Mouse (Mus musculus) liver, embryonic 11.5 days (tissue): Measurements from ENCODE around the gene Thada. TPM values are rescaled to one million over a fixed set of nuclear protein-coding genes. Genes with fewer than 3 reads are reported as not detected.
A peak's percentile ranks its signal among the peaks of the same experiment; 100 is the strongest.

ENCODE experiments used
- ATAC-seq: fragments of 200-750 bp; cut with Nextera tagmentation; replicated peaks from 2 replicates; pipeline ENCODE4 v1.8.0; 2017; ENCODE audit warnings: moderate number of reproducible peaks, mild to moderate bottlenecking, moderate TSS enrichment, moderate library complexity; ENCODE audit not compliant: low FRiP score
- DNase-seq: peaks from one replicate; pipeline ENCODE4 v3.0.0-alpha.2; 2017; ENCODE audit warnings: low spot score
- H3K27ac ChIP-seq: fragments of 300-500 bp; sonication (generic); 2 replicates; pipeline ENCODE4 v1.5.1; 2014; ENCODE audit warnings: mild to moderate bottlenecking, low read depth, low read length, control low read depth
- H3K27me3 ChIP-seq: fragments of 300-500 bp; sonication (generic); replicated peaks from 2 replicates; pipeline ENCODE4 v1.6.1; 2014; ENCODE audit warnings: low read length, mixed read lengths; ENCODE audit not compliant: control insufficient read depth, insufficient read depth
- H3K36me3 ChIP-seq: fragments of 300-500 bp; sonication (generic); 2 replicates; pipeline ENCODE4 v1.6.1; 2014; ENCODE audit warnings: mild to moderate bottlenecking, low read length, moderate library complexity, mixed read lengths; ENCODE audit not compliant: control insufficient read depth, insufficient read depth
- H3K4me1 ChIP-seq: fragments of 300-500 bp; sonication (generic); replicated peaks from 2 replicates; pipeline ENCODE4 v1.6.1; 2014; ENCODE audit warnings: low read length, mixed read lengths; ENCODE audit not compliant: control insufficient read depth, insufficient read depth
- H3K4me2 ChIP-seq: fragments of 300-500 bp; sonication (generic); 2 replicates; pipeline ENCODE4 v1.6.1; 2014; ENCODE audit warnings: mild to moderate bottlenecking, control low read depth, moderate library complexity
- H3K4me3 ChIP-seq: fragments of 300-500 bp; sonication (generic); 2 replicates; pipeline ENCODE4 v1.5.1; 2014; ENCODE audit warnings: low read depth, low read length, control low read depth
- H3K9ac ChIP-seq: fragments of 300-500 bp; sonication (generic); 2 replicates; pipeline ENCODE4 v1.6.1; 2014; ENCODE audit warnings: low read depth, low read length, control low read depth
- H3K9me3 ChIP-seq: fragments of 300-500 bp; sonication (generic); 2 replicates; pipeline ENCODE4 v1.6.1; 2016; ENCODE audit warnings: low read length, inconsistent platforms, mixed read lengths; ENCODE audit not compliant: control insufficient read depth
- WGBS: fragments of 180-500 bp; shearing (Covaris S2); extraction: QIAGEN DNeasy Blood & Tissue Kit; methylation state at CpG from one replicate; pipeline ENCODE4 v1.1.7; 2014; 5-methylcytosine and 5-hydroxymethylcytosine counted together
- polyA plus RNA-seq: library from polyadenylated mRNA; unstranded; fragments of >200 nt; fragmentation: Nextera tagmentation; extraction: Ambion mirVana; gene quantifications from 2 replicates; pipeline ENCODE4 v1.2.1, GENCODE M21; 2014

Thada gene
- polyA plus RNA-seq, 1 experiment from 2014 or later = 12.3 TPM

GRCm38 (mm10) chr17:84145826-84146287 is 320.1 kb downstream of the Thada start:
- Histone ChIP-seq H3K9ac (peak overlapping the region; percentile 68), H3K27me3 (no peaks in the 10 kb centered on the region), H3K36me3 (no peaks in the 10 kb centered on the region), H3K4me2 (peak overlapping the region; percentile 74), H3K27ac (peak overlapping the region; percentile 99), H3K4me3 (no peak overlapping the region), H3K9me3 (no peaks in the 10 kb centered on the region), H3K4me1 (peaks cover 94% of the 10 kb centered on the region)
- ATAC-seq (no peak), DNase-seq (no peak)
- WGBS = 11% methylated on average over 10 of the region's 10 CpGs

- Histone ChIP-seq H3K4me2 (peak overlapping the region; percentile 74), H3K27ac (peak overlapping the region; percentile 99), H3K4me3 (no peak overlapping the region), H3K36me3 (no peaks in the 10 kb centered on the region), H3K9me3 (no peaks in the 10 kb centered on the region), H3K27me3 (no peaks in the 10 kb centered on the region), H3K4me1 (peaks cover 94% of the 10 kb centered on the region), H3K9ac (peak overlapping the region; percentile 68)
- WGBS = 47% methylated on average over 5 of the region's 5 CpGs
- DNase-seq = no peak
- ATAC-seq = no peak
Measured at GRCm38 (mm10) chr17:84144762-84145599, 321.0 kb downstream of the Thada start.

- ATAC-seq (no peak), DNase-seq (no peak)
- Histone ChIP-seq H3K4me2 (no peak overlapping the region), H3K4me3 (no peak overlapping the region), H3K4me1 (peaks cover 89% of the 10 kb centered on the region), H3K27me3 (no peaks in the 10 kb centered on the region), H3K9me3 (no peaks in the 10 kb centered on the region), H3K36me3 (no peaks in the 10 kb centered on the region), H3K9ac (no peak overlapping the region), H3K27ac (no peak overlapping the region)
- WGBS = 84% methylated on average over 3 of the region's 3 CpGs
Measured at GRCm38 (mm10) chr17:84144130-84144529, 321.9 kb downstream of the Thada start.

- no peaks in the 10 kb centered on the region for H3K27me3 ChIP-seq
- no peak overlapping the region for H3K4me2 ChIP-seq
- no peak overlapping the region for H3K4me3 ChIP-seq
- peak overlapping the region; percentile 2; the same call in 1 of the 2 replicates for H3K27ac ChIP-seq
- H3K9me3 ChIP-seq = no peaks in the 10 kb centered on the region
- H3K4me1 ChIP-seq = peaks cover 85% of the 10 kb centered on the region
- ATAC-seq = no peak
- H3K36me3 ChIP-seq = no peaks in the 10 kb centered on the region
- WGBS = 48% methylated on average over 12 of the region's 12 CpGs
- no peak for DNase-seq
- H3K9ac ChIP-seq = no peak overlapping the region
Measured at GRCm38 (mm10) chr17:84143219-84143844, 322.7 kb downstream of the Thada start.

- no peak overlapping the region for H3K4me2 ChIP-seq
- H3K9me3 ChIP-seq = no peaks in the 10 kb centered on the region
- peak overlapping the region; percentile 66; the same call in 1 of the 2 replicates for H3K27ac ChIP-seq
- no peaks in the 10 kb centered on the region for H3K36me3 ChIP-seq
- 74% methylated on average over 6 of the region's 6 CpGs for WGBS
- no peak overlapping the region for H3K4me3 ChIP-seq
- H3K27me3 ChIP-seq = no peaks in the 10 kb centered on the region
- H3K9ac ChIP-seq = peak overlapping the region; percentile 3; the same call in 1 of the 2 replicates
- ATAC-seq (no peak), DNase-seq (no peak)
- H3K4me1 ChIP-seq = peaks cover 82% of the 10 kb centered on the region
Measured at GRCm38 (mm10) chr17:84141691-84142090, 324.3 kb downstream of the Thada start.

GRCm38 (mm10) chr17:84140822-84141507 is 325.0 kb downstream of the Thada start:
- 47% methylated on average over 10 of the region's 10 CpGs for WGBS
- no peak for DNase-seq

More at GRCm38 (mm10) chr17:84140822-84141507, 325.0 kb downstream of the Thada start:
- Histone ChIP-seq H3K4me3 (no peak overlapping the region), H3K36me3 (no peaks in the 10 kb centered on the region), H3K27me3 (no peaks in the 10 kb centered on the region), H3K4me2 (no peak overlapping the region), H3K4me1 (peaks cover 81% of the 10 kb centered on the region), H3K27ac (peak overlapping the region; percentile 66; the same call in 1 of the 2 replicates), H3K9me3 (no peaks in the 10 kb centered on the region), H3K9ac (peak overlapping the region; percentile 3; the same call in 1 of the 2 replicates)
- no peak for ATAC-seq

Other genes with a start within 250 kb of the Thada start
- gene Plekhh2, start 45.7 kb upstream of the Thada start, polyA plus RNA-seq = 2.1 and 2.4 TPM in 2 replicates
- gene Dync2li1, start 160.3 kb upstream of the Thada start, polyA plus RNA-seq = 7.1 and 8.9 TPM in 2 replicates
- gene Abcg8, start 210.1 kb upstream of the Thada start, polyA plus RNA-seq = 0.10 and 0.14 TPM in 2 replicates
- 0.18 and 0.53 TPM in 2 replicates for gene Abcg5, start 216.8 kb upstream of the Thada start, polyA plus RNA-seq